Mouse (Mus musculus): ENCODE results near the gene Rabep2. TPM values are rescaled to one million over a fixed set of nuclear protein-coding genes. Genes with fewer than 3 reads are reported as not detected.

The Rabep2 gene
- polyA plus RNA-seq (2012; ENCODE audit: low replicate concordance) = 198 and 348 TPM in 2 replicates

DNA sequence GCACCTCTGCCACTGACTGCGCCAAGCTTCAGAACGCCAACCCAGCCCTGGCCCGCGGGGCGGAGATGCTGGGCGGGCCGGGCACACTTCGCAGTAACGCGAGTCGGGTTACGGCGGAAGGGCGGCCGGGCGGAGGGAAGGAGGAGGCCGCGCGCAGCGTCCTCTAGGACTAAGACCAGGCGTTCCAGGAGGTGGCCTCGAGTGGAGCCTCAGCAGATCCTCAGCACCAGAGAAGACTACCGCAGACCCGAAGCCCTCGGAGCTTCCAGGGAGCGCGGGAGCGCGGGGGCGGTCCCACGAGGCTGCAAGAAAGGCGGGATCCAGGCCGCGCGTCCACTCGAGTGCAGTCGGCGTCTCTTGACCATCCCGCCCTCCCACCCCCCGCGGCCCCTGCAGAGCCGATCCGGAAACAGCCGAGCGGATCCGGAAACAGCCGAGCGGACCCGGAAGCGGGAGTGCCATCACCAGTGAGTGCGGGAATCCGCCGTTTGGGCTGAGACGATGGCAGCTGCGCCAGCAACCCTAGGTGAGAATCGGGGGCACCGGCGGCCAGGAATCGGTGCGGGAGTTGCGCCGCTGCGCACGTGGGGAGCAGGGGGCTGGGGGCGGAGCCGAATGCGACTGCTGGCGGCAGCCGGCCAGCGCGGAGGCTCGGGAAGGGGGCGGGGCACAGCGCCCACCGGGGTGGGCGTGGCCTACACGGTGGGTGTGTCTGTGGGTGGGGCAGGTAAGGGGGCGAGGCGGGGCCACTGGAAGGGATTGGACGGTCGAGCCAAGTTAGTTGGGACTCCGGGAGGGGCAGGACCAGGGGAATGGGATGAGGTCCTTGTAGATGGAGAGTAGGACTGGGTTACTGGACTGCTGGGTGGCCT is at the start of gene Rabep2:
Rabep2 (plus strand) TSS at position 129 of the 872 bp plus-strand sequence.

GRCm38 (mm10) chr7:126396298-126397119 is 32.0 kb upstream of the Rabep2 start, which contains the start of gene Nfatc2ip:
Gene Nfatc2ip (minus strand): TSS chr7:126396737.

GRCm38 (mm10) chr7:126414725-126415124 is 13.8 kb upstream of the Rabep2 start, which contains the start of gene Cd19:
Gene Cd19 (minus strand): TSS chr7:126414889.

GRCm38 (mm10) chr7:126463004-126463403 is 34.4 kb downstream of the Rabep2 start, which contains the start of gene Atp2a1:
Gene Atp2a1 (minus strand): TSS chr7:126463108.

GRCm38 (mm10) chr7:126474993-126475581 is 46.5 kb downstream of the Rabep2 start, which contains the start of gene Sh2b1:
Gene Sh2b1 (minus strand): TSS chr7:126475424.

DNA sequence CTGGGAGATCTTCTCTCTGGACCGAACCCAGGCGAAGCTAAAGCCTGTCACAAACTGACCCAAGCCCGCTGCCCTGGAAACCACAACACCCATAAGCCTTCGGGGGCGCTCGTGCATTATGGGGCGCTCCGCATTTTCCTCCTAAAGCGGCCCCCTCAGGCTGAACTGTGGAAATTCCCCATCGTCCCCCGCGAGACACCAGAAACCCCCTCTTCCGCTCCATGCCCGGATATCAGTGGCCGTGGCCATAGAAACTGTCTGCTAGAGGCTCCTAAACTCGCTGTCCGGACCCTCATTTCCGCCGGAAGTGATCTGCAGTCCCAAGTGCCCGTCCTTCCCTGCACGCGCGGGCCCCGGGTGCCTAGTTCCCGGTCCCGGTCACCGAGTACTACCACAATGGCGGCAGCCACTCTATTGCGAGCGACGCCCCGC is 58.5 kb downstream of the Rabep2 start, which contains the start of gene Tufm:
Tufm (plus strand) TSS at position 310 of the 432 bp plus-strand sequence.

Other genes with a start within 250 kb of the Rabep2 start
- 206 and 227 TPM in 2 replicates for gene Xpo6, start 228.3 kb upstream of the Rabep2 start, polyA plus RNA-seq (2012; ENCODE audit: low replicate concordance)
- gene Sbk1, start 156.1 kb upstream of the Rabep2 start, polyA plus RNA-seq (2012; ENCODE audit: low replicate concordance) = 229 and 244 TPM in 2 replicates
- 188 and 207 TPM in 2 replicates for gene Lat, start 59.2 kb upstream of the Rabep2 start, polyA plus RNA-seq (2012; ENCODE audit: low replicate concordance)
- gene Spns1, start 51.3 kb upstream of the Rabep2 start, polyA plus RNA-seq (2012; ENCODE audit: low replicate concordance) = 66.4 and 139 TPM in 2 replicates
- 5.1 and 6.6 TPM in 2 replicates for gene Nfatc2ip, start 32.0 kb upstream of the Rabep2 start, polyA plus RNA-seq (2012; ENCODE audit: low replicate concordance)
- gene Cd19, start 13.9 kb upstream of the Rabep2 start, polyA plus RNA-seq (2012; ENCODE audit: low replicate concordance) = 103 and 270 TPM in 2 replicates
- 0.20 and 0.94 TPM in 2 replicates for gene Atp2a1, start 34.3 kb downstream of the Rabep2 start, polyA plus RNA-seq (2012; ENCODE audit: low replicate concordance)
- 95.0 and 124 TPM in 2 replicates for gene Sh2b1, start 46.7 kb downstream of the Rabep2 start, polyA plus RNA-seq (2012; ENCODE audit: low replicate concordance)
- 18.1 and 40.0 TPM in 2 replicates for gene Tufm, start 58.6 kb downstream of the Rabep2 start, polyA plus RNA-seq (2012; ENCODE audit: low replicate concordance)
- 600 and 1,323 TPM in 2 replicates for gene Atxn2l, start 74.7 kb downstream of the Rabep2 start, polyA plus RNA-seq (2012; ENCODE audit: low replicate concordance)
- 43.4 and 50.0 TPM in 2 replicates for gene Eif3c, start 137.7 kb downstream of the Rabep2 start, polyA plus RNA-seq (2012; ENCODE audit: low replicate concordance)
- gene Apobr, start 156.2 kb downstream of the Rabep2 start, polyA plus RNA-seq (2012; ENCODE audit: low replicate concordance) = 69.9 and 145 TPM in 2 replicates
- gene Cln3, start 157.1 kb downstream of the Rabep2 start, polyA plus RNA-seq (2012; ENCODE audit: low replicate concordance) = 26.8 and 44.7 TPM in 2 replicates
- 1.3 TPM in 2 replicates for gene Il27, start 166.2 kb downstream of the Rabep2 start, polyA plus RNA-seq (2012; ENCODE audit: low replicate concordance)
- gene Nupr1, start 202.1 kb downstream of the Rabep2 start, polyA plus RNA-seq (2012; ENCODE audit: low replicate concordance) = 4.9 and 6.8 TPM in 2 replicates
- 27.1 and 73.0 TPM in 2 replicates for gene Sgf29, start 220.6 kb downstream of the Rabep2 start, polyA plus RNA-seq (2012; ENCODE audit: low replicate concordance)
- gene Sult1a1, start 247.7 kb downstream of the Rabep2 start, polyA plus RNA-seq (2012; ENCODE audit: low replicate concordance) = 0.25 and 2.0 TPM in 2 replicates

Measured in hematopoietic multipotent progenitor cell, adult 10-12 weeks (in vitro differentiated cells).